In the genomic region with DNA sequence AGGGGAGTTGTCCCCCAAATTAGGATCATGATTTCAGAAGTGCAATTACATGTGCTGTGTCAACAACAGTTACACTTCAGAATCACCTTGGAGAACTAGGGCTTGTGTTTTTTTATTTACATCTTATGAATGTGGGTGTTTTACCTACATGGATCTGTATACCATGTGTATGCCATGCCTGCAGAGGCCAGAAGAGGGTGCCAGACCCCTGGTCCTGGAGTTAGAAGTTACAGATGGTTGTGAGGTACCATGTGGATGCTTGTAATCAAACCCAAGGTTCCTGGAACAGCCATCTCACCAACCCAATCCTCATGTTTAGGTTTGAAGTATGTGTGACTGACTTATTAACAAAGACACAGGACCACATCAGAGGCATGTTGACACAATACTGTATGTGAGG, we compare ENCODE assay signal across 10 mouse cellular contexts. TPM values are rescaled to one million over a fixed set of nuclear protein-coding genes. Genes with fewer than 3 reads are reported as not detected.
DNase-seq lines count a peak whose midpoint lies in the region; ATAC-seq and TF ChIP-seq lines count a peak whose summit lies in the region.
"Had no signal": no experiment of that assay in that cellular context is flagged by ENCODE, and none has a peak within 500 bp of the region (broad histone marks: within the 10 kb centered on the region; RNA-seq: fewer than 3 reads in every experiment).

No protein-coding gene starts in this region.

- peak; percentile 55 for DNase-seq in forebrain, embryonic 11.5 days (ENCODE audit: low spot score)
- peak; percentile 53 for DNase-seq in lung, embryonic 14.5 days
- DNase-seq in lung, postnatal 10 days: no peak
- DNase-seq in mesoderm, embryonic 11.5 days (ENCODE audit: low read depth, low spot score): peak; percentile 22
- no peak for DNase-seq in urinary bladder, postnatal 4 days (ENCODE audit: low spot score in 2 of 2)
- DNase-seq in frontal cortex, postnatal 25 days (ENCODE audit: low spot score in 2 of 2): no peak

- H3K27ac ChIP-seq in forebrain, embryonic 11.5 days (ENCODE audit: low read depth, low read length): no peak overlapping the region
- no peak overlapping the region for H3K27ac ChIP-seq in forebrain, embryonic 13.5 days
- H3K27ac ChIP-seq in lung, embryonic 14.5 days (ENCODE audit: low read depth): no peak overlapping the region
- no peak overlapping the region for H3K27ac ChIP-seq in bone marrow macrophage, adult 2 months (ENCODE audit: insufficient read depth, low read depth, low read length)
- H3K27ac ChIP-seq: heart, embryonic 15.5 days; midbrain, embryonic 12.5 days had no signal

- no peaks in the 10 kb centered on the region for H3K9me3 ChIP-seq in forebrain, embryonic 11.5 days (ENCODE audit: control insufficient read depth, low read length)
- H3K9me3 ChIP-seq in forebrain, embryonic 13.5 days (replicated peaks): no peaks in the 10 kb centered on the region
- H3K9me3 ChIP-seq in lung, embryonic 14.5 days (ENCODE audit: low read depth, low read length): no peaks in the 10 kb centered on the region
- H3K9me3 ChIP-seq: heart, embryonic 15.5 days; midbrain, embryonic 12.5 days had no signal

- peaks cover 20% of the 10 kb centered on the region for H3K36me3 ChIP-seq in forebrain, embryonic 11.5 days (ENCODE audit: control insufficient read depth, insufficient read depth, low read length)
- H3K36me3 ChIP-seq in forebrain, embryonic 13.5 days (ENCODE audit: poor library complexity, severe bottlenecking): peaks cover 84% of the 10 kb centered on the region
- H3K36me3 ChIP-seq in lung, embryonic 14.5 days (ENCODE audit: insufficient read depth): peaks cover 71% of the 10 kb centered on the region

- no peak for TF ChIP-seq POLR2A in bone marrow macrophage, adult 2 months (IDR thresholded peaks at IDR 0.05; ENCODE audit: borderline replicate concordance, low read depth, low read length)

- H3K4me1 ChIP-seq in forebrain, embryonic 11.5 days (replicated peaks; ENCODE audit: control insufficient read depth, insufficient read depth, low read length): no peaks in the 10 kb centered on the region
- H3K4me1 ChIP-seq in forebrain, embryonic 13.5 days: no peaks in the 10 kb centered on the region
- no peaks in the 10 kb centered on the region for H3K4me1 ChIP-seq in lung, embryonic 14.5 days (ENCODE audit: insufficient read depth)
- H3K4me1 ChIP-seq in bone marrow macrophage, adult 2 months (ENCODE audit: control insufficient read depth, insufficient read depth, low read length): no peaks in the 10 kb centered on the region
- H3K4me1 ChIP-seq: heart, embryonic 15.5 days had no signal

- TF ChIP-seq CTCF in lung, embryonic 14.5 days (IDR thresholded peaks at IDR 0.05; ENCODE audit: low read depth): peak; percentile 62
- TF ChIP-seq CTCF in bone marrow macrophage, adult 2 months (IDR thresholded peaks at IDR 0.05; ENCODE audit: low read depth, low read length): peak; percentile 34; the same call in 1 of the 2 replicates

- ATAC-seq in forebrain, embryonic 11.5 days (replicated peaks; ENCODE audit: low FRiP score): no peak
- ATAC-seq in forebrain, embryonic 13.5 days: no peak; the same call in 1 of the 2 replicates
- ATAC-seq in lung, embryonic 14.5 days (ENCODE audit: insufficient read depth): no peak

- no peak overlapping the region for H3K4me2 ChIP-seq in forebrain, embryonic 11.5 days (ENCODE audit: low read depth, low read length, severe bottlenecking)
- H3K4me2 ChIP-seq in forebrain, embryonic 13.5 days: no peak overlapping the region
- H3K4me2 ChIP-seq in lung, embryonic 14.5 days: no peak overlapping the region
- H3K4me2 ChIP-seq: heart, embryonic 15.5 days; midbrain, embryonic 12.5 days had no signal

- no peak overlapping the region for H3K9ac ChIP-seq in forebrain, embryonic 11.5 days (ENCODE audit: low read length)
- H3K9ac ChIP-seq in forebrain, embryonic 13.5 days: no peak overlapping the region
- H3K9ac ChIP-seq in lung, embryonic 14.5 days: no peak overlapping the region
- H3K9ac ChIP-seq: heart, embryonic 15.5 days; midbrain, embryonic 12.5 days had no signal

- H3K27me3 ChIP-seq in forebrain, embryonic 11.5 days (ENCODE audit: control insufficient read depth, insufficient read depth, low read length): no peaks in the 10 kb centered on the region
- H3K27me3 ChIP-seq in forebrain, embryonic 13.5 days: no peaks in the 10 kb centered on the region
- H3K27me3 ChIP-seq in lung, embryonic 14.5 days (ENCODE audit: insufficient read depth, low read length): no peaks in the 10 kb centered on the region
- H3K27me3 ChIP-seq: heart, embryonic 15.5 days; midbrain, embryonic 12.5 days had no signal

- H3K4me3 ChIP-seq in forebrain, embryonic 11.5 days (ENCODE audit: low read depth, low read length): no peak overlapping the region
- H3K4me3 ChIP-seq in forebrain, embryonic 13.5 days: no peak overlapping the region
- no peak overlapping the region for H3K4me3 ChIP-seq in lung, embryonic 14.5 days (ENCODE audit: low read depth, low read length)
- H3K4me3 ChIP-seq in bone marrow macrophage, adult 2 months (ENCODE audit: insufficient read depth, low read length): no peak overlapping the region
- H3K4me3 ChIP-seq: heart, embryonic 15.5 days; midbrain, embryonic 12.5 days had no signal

RNA-seq across cellular contexts. Expression of gene Car15, which starts 20.4 kb away (rescaled TPM):
- 4.3 and 4.6 TPM in 2 replicates for polyA plus RNA-seq in forebrain, embryonic 11.5 days (2014; fragmentation: Nextera tagmentation; extraction: Ambion mirVana)
- polyA plus RNA-seq in forebrain, embryonic 13.5 days (2015; fragmentation: Nextera tagmentation; extraction: Ambion mirVana): 4.5 and 6.1 TPM in 2 replicates
- 2.6 and 2.7 TPM in 2 replicates for polyA plus RNA-seq in lung, embryonic 14.5 days (2014; fragmentation: Nextera tagmentation; extraction: Ambion mirVana)
- polyA plus RNA-seq in bone marrow macrophage, adult 2 months (2012; ENCODE audit: insufficient read depth, insufficient read length, missing spikeins): 1.3 and 1.6 TPM in 2 replicates

RNA-seq across cellular contexts. Expression of gene B830017H08Rik, which starts 25.7 kb away (rescaled TPM):
- polyA plus RNA-seq in forebrain, embryonic 11.5 days (2014; fragmentation: Nextera tagmentation; extraction: Ambion mirVana): not detected in 2 replicates
- 0.27 and 0.55 TPM in 2 replicates for polyA plus RNA-seq in forebrain, embryonic 13.5 days (2015; fragmentation: Nextera tagmentation; extraction: Ambion mirVana)
- 0.18 TPM in 1 of 2 replicates, not detected in the other for polyA plus RNA-seq in lung, embryonic 14.5 days (2014; fragmentation: Nextera tagmentation; extraction: Ambion mirVana)
- not detected in 2 replicates for polyA plus RNA-seq in bone marrow macrophage, adult 2 months (2012; ENCODE audit: insufficient read depth, insufficient read length, missing spikeins)
- polyA plus RNA-seq: heart, embryonic 15.5 days had no signal

RNA-seq across cellular contexts. Expression of gene Gm20518, which starts 32.9 kb away (rescaled TPM):
- polyA plus RNA-seq in forebrain, embryonic 11.5 days (2014; fragmentation: Nextera tagmentation; extraction: Ambion mirVana): 0.32 and 0.51 TPM in 2 replicates
- polyA plus RNA-seq in forebrain, embryonic 13.5 days (2015; fragmentation: Nextera tagmentation; extraction: Ambion mirVana): 0.35 and 0.49 TPM in 2 replicates
- 0.29 and 0.55 TPM in 2 replicates for polyA plus RNA-seq in lung, embryonic 14.5 days (2014; fragmentation: Nextera tagmentation; extraction: Ambion mirVana)
- polyA plus RNA-seq in bone marrow macrophage, adult 2 months (2012; ENCODE audit: insufficient read depth, insufficient read length, missing spikeins): not detected in 2 replicates

RNA-seq across cellular contexts. Expression of gene Tssk1, which starts 35.4 kb away (rescaled TPM):
- not detected in 2 replicates for polyA plus RNA-seq in forebrain, embryonic 11.5 days (2014; fragmentation: Nextera tagmentation; extraction: Ambion mirVana)
- 0.05 TPM in 2 replicates for polyA plus RNA-seq in forebrain, embryonic 13.5 days (2015; fragmentation: Nextera tagmentation; extraction: Ambion mirVana)
- polyA plus RNA-seq in lung, embryonic 14.5 days (2014; fragmentation: Nextera tagmentation; extraction: Ambion mirVana): 0.07 and 0.09 TPM in 2 replicates
- polyA plus RNA-seq in bone marrow macrophage, adult 2 months (2012; ENCODE audit: insufficient read depth, insufficient read length, missing spikeins): not detected in 2 replicates

RNA-seq across cellular contexts. Expression of gene Dgcr2, which starts 39.8 kb away (rescaled TPM):
- polyA plus RNA-seq in forebrain, embryonic 11.5 days (2014; fragmentation: Nextera tagmentation; extraction: Ambion mirVana): 112 TPM in 2 replicates
- 85.6 and 101 TPM in 2 replicates for polyA plus RNA-seq in forebrain, embryonic 13.5 days (2015; fragmentation: Nextera tagmentation; extraction: Ambion mirVana)
- polyA plus RNA-seq in lung, embryonic 14.5 days (2014; fragmentation: Nextera tagmentation; extraction: Ambion mirVana): 94.6 and 105 TPM in 2 replicates
- 23.2 and 29.4 TPM in 2 replicates for polyA plus RNA-seq in bone marrow macrophage, adult 2 months (2012; ENCODE audit: insufficient read depth, insufficient read length, missing spikeins)

Comparison
In these comparisons a context has a peak if more than half of its experiments do, and no peak if none do; other contexts are left out.
1. DNase-seq: peak in forebrain, embryonic 11.5 days (single experiment), lung, embryonic 14.5 days (single experiment) and mesoderm, embryonic 11.5 days (single experiment); none in lung, postnatal 10 days (single experiment), urinary bladder, postnatal 4 days (0 of 2) and frontal cortex, postnatal 25 days (0 of 2).